Mouse (Mus musculus) MEL (cell line): Measurements from ENCODE around the gene Gm17359.

Experiments used
- CHD1 ChIP-seq: IDR thresholded peaks from 2 replicates; pipeline ENCODE4 v1.6.1; 2012; ENCODE audit warnings: low read depth, mild to moderate bottlenecking, inconsistent platforms, low read length, improper control_type of control experiment
- CTCF ChIP-seq, 3 experiments: IDR thresholded peaks in 2 of 3; conservative IDR thresholded peaks in 1 of 3; 2 replicates each; pipeline ENCODE4 v1.5.1; 2011 to 2012; ENCODE audit warnings: low read length in 3 of 3, low read depth in 2 of 3, mild to moderate bottlenecking in 2 of 3, improper control_type of control experiment in 1 of 3, inconsistent platforms in 1 of 3, mixed read lengths in 1 of 3, moderate library complexity in 1 of 3; ENCODE audit not compliant: control insufficient read depth in 1 of 3, insufficient read depth in 1 of 3, poor library complexity in 1 of 3, severe bottlenecking in 1 of 3
- EP300 ChIP-seq, 2 experiments: IDR thresholded peaks; 2 replicates each; pipeline ENCODE4 v1.6.1; 2011; ENCODE audit warnings: improper control_type of control experiment in 2 of 2, low read length in 2 of 2, low read depth in 1 of 2, mild to moderate bottlenecking in 1 of 2

GRCm38 (mm10) chr3:79371506-79372195, 35.2 kb downstream of the Gm17359 start:
- TF ChIP-seq EP300 (IDR thresholded peaks at IDR 0.05; ENCODE audit: low read depth in 1 of 2, low read length in 2 of 2) (no peak), CTCF (IDR thresholded peaks at IDR 0.05 in 2 of 3, conservative IDR thresholded peaks at IDR 0.05 in 1 of 3; ENCODE audit: control insufficient read depth in 1 of 3, insufficient read depth in 1 of 3, low read depth in 2 of 3, low read length in 3 of 3, poor library complexity in 1 of 3, severe bottlenecking in 1 of 3) (no peak), CHD1 (no peak)
